Mouse (Mus musculus) 3T3-L1 (cell line): ENCODE measurements at regions not wholly inside any gene's neighbourhood (a gene's known extent, or its start where the extent isn't known, plus 50 kb on each side); places are given as distances from the start of the nearest gene placed in this dataset.
A peak's percentile ranks its signal among the peaks of the same experiment; 100 is the strongest.

Source experiments
- DNase-seq: peaks from one replicate; pipeline ENCODE4 v3.0.0-alpha.2; 2015; ENCODE audit warnings: low read depth, low spot score

GRCm38 (mm10) chr9:74342176-74342575 lies 232.0 kb downstream of the Wdr72 start:
- no peak for DNase-seq

- no peak for DNase-seq
Observed at GRCm38 (mm10) chr9:74345027-74345426, 234.9 kb downstream of the Wdr72 start.

GRCm38 (mm10) chr9:74348776-74349175 lies 238.6 kb downstream of the Wdr72 start:
- DNase-seq = no peak

- no peak for DNase-seq
Observed at GRCm38 (mm10) chr9:74365930-74366438, 255.8 kb downstream of the Wdr72 start.

GRCm38 (mm10) chr9:74376191-74376590 lies 266.0 kb downstream of the Wdr72 start:
- no peak for DNase-seq

- no peak for DNase-seq
Observed at GRCm38 (mm10) chr9:74377204-74377603, 267.0 kb downstream of the Wdr72 start.

- DNase-seq = no peak
Observed at GRCm38 (mm10) chr9:74384206-74384896, 274.2 kb downstream of the Wdr72 start.

- DNase-seq = no peak
Observed at GRCm38 (mm10) chr9:74425594-74425993, 315.4 kb downstream of the Wdr72 start.

GRCm38 (mm10) chr9:74449981-74450380 lies 339.8 kb downstream of the Wdr72 start:
- DNase-seq = no peak

- DNase-seq = no peak
Observed at GRCm38 (mm10) chr9:74461084-74461483, 350.9 kb downstream of the Wdr72 start.

- DNase-seq = no peak
Observed at GRCm38 (mm10) chr9:74476830-74477229, 366.7 kb downstream of the Wdr72 start.

GRCm38 (mm10) chr9:74479273-74479672 lies 369.1 kb downstream of the Wdr72 start:
- DNase-seq = no peak

- DNase-seq = no peak
Observed at GRCm38 (mm10) chr9:74513887-74514286, 347.8 kb upstream of the Onecut1 start.

GRCm38 (mm10) chr9:74528550-74528949 lies 333.2 kb upstream of the Onecut1 start:
- no peak for DNase-seq

- DNase-seq = peak; percentile 5
Observed at GRCm38 (mm10) chr9:74530317-74530716, 331.4 kb upstream of the Onecut1 start.

- no peak for DNase-seq
Observed at GRCm38 (mm10) chr9:74530748-74531147, 331.0 kb upstream of the Onecut1 start.

GRCm38 (mm10) chr9:74531986-74532385 lies 329.7 kb upstream of the Onecut1 start:
- DNase-seq = no peak

- DNase-seq = peak; percentile 2
Observed at GRCm38 (mm10) chr9:74534976-74535375, 326.7 kb upstream of the Onecut1 start.

GRCm38 (mm10) chr9:74556116-74556515 lies 305.6 kb upstream of the Onecut1 start:
- no peak for DNase-seq

GRCm38 (mm10) chr9:74592757-74593156 lies 269.0 kb upstream of the Onecut1 start:
- DNase-seq = no peak

- DNase-seq = no peak
Observed at GRCm38 (mm10) chr9:74593970-74594369, 267.8 kb upstream of the Onecut1 start.

GRCm38 (mm10) chr9:74604415-74604814 lies 257.3 kb upstream of the Onecut1 start:
- no peak for DNase-seq

- DNase-seq = no peak
Observed at GRCm38 (mm10) chr9:74621957-74622356, 239.8 kb upstream of the Onecut1 start.

- no peak for DNase-seq
Observed at GRCm38 (mm10) chr9:74645394-74645793, 216.3 kb upstream of the Onecut1 start.
